Mouse (Mus musculus) G1E (cell line): ENCODE results near the gene N4bp1.

Experiments used
- CTCF ChIP-seq: IDR thresholded peaks from 2 replicates; pipeline ENCODE4 v1.5.1; 2012; ENCODE audit warnings: low read depth, low read length, inconsistent platforms, mixed read lengths
- GATA1 ChIP-seq: IDR thresholded peaks from 2 replicates; pipeline ENCODE4 v1.6.1; 2012; ENCODE audit warnings: borderline replicate concordance, low read length, inconsistent platforms, mixed read lengths
- POLR2AphosphoS5 ChIP-seq: IDR thresholded peaks from 2 replicates; pipeline ENCODE4 v1.6.1; 2012; ENCODE audit warnings: low read depth, low read length, inconsistent platforms; ENCODE audit not compliant: insufficient replicate concordance
- TAL1 ChIP-seq: conservative IDR thresholded peaks from 2 replicates; pipeline ENCODE4 v1.6.1; 2012; ENCODE audit warnings: low read depth, low read length, inconsistent platforms, mixed read lengths

GRCm38 (mm10) chr8:86893554-86893953 lies 8.5 kb upstream of the N4bp1 start:
- TF ChIP-seq POLR2AphosphoS5 (no peak), GATA1 (no peak), TAL1 (no peak), CTCF (no peak)
